Mouse (Mus musculus) cortical plate, adult 2 months (tissue): Measurements from ENCODE around the gene Crocc2.

Experiments used
- CTCF ChIP-seq: fragments of 200-500 bp; IDR thresholded peaks from 2 replicates; pipeline ENCODE4 v1.5.1; 2011; ENCODE audit warnings: mild to moderate bottlenecking, control low read depth, low read length; ENCODE audit not compliant: insufficient read depth; ENCODE audit errors: extremely low read depth
- POLR2A ChIP-seq: fragments of 200-500 bp; IDR thresholded peaks from 2 replicates; pipeline ENCODE4 v1.6.1; 2011; ENCODE audit warnings: mild to moderate bottlenecking, low read length, control low read depth; ENCODE audit not compliant: insufficient read depth; ENCODE audit errors: extremely low read depth

GRCm38 (mm10) chr1:93128209-93128608, 40.3 kb upstream of the Crocc2 start:
- no peak for TF ChIP-seq CTCF
- no peak for TF ChIP-seq POLR2A
